Mouse (Mus musculus): Measurements from ENCODE around the gene Tcte1.
A peak's percentile ranks its signal among the peaks of the same experiment; 100 is the strongest.

The Tcte1 gene

DNA sequence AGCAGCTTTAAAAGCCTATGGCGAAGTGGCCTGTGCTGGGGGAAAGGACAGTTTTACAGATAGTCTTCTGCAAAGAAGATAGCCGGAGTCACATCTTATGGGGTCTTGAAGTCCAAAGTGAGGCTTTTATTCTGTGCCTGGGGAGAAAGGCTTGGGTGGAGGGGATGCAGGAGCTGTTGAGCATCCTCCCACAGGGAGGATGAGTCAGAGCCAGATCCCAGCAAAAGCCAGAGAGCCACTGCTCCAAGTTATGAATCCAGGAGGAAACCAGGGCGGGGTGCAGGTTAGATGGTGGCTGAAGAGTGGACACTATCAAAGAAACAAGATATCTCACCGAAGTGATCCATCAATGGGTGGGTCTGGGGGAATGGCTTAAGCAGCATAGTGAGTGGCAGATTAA lies 11.5 kb upstream of the Tcte1 start:
- no peak for DNase-seq (ENCODE audit: low spot score in 2 of 2)

DNA sequence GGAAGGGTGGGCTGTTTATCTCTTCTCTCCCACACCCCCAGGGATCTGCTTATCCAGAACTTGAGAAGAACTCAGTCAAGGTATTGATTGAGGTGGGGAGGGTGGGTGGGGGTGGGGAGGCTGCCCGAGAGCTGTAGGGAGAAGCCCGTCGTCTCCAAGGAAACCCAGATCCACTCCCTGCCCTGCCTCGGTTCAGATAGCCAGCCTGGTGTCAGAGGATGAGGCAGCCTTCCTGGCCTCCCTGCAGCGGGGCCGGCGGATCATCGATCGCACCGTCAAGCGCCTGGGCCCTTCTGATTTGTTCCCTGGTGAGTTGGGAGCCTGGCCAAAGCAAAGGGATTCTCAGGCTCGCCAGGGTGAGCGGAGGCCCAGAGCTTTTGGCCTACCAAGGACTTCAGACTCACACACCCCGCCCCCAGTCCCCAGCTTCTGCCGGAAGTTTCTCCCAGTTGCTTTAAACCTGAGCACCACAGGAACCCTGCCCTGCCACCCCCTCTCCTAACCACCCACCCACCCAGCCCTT lies 8.0 kb upstream of the Tcte1 start:
- DNase-seq (ENCODE audit: low spot score in 2 of 2), result no peak

- no peak for DNase-seq (ENCODE audit: low spot score in 2 of 2)
These were observed 7.4 kb upstream of the Tcte1 start for GRCm38 (mm10) chr17:45515806-45516205.

GRCm38 (mm10) chr17:45516488-45516887 lies 6.7 kb upstream of the Tcte1 start:
- DNase-seq (ENCODE audit: low spot score in 2 of 2), result peak; percentile 51 to 57

DNA sequence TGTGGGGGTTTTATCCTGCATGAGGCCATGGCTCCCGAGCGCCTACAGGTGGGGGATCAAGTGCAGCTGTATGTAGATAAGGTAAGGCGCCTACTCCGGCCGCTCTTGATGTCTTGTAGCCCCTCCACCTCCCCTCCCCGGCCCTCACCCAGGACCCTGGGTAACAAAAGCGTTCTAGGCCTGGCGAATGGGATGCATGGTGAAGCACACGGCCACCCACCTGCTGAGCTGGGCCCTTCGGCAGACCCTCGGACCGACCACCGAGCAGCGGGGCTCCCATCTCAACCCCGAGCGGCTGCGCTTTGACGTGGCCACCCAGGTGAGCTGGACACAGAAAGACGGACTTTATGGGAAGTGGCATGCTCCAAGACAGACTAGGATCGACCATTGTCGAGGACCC lies 6.1 kb upstream of the Tcte1 start:
- DNase-seq (ENCODE audit: low spot score in 2 of 2), result no peak

GRCm38 (mm10) chr17:45517549-45518215 lies 5.6 kb upstream of the Tcte1 start:
- DNase-seq (ENCODE audit: low spot score in 2 of 2), result no peak

DNA sequence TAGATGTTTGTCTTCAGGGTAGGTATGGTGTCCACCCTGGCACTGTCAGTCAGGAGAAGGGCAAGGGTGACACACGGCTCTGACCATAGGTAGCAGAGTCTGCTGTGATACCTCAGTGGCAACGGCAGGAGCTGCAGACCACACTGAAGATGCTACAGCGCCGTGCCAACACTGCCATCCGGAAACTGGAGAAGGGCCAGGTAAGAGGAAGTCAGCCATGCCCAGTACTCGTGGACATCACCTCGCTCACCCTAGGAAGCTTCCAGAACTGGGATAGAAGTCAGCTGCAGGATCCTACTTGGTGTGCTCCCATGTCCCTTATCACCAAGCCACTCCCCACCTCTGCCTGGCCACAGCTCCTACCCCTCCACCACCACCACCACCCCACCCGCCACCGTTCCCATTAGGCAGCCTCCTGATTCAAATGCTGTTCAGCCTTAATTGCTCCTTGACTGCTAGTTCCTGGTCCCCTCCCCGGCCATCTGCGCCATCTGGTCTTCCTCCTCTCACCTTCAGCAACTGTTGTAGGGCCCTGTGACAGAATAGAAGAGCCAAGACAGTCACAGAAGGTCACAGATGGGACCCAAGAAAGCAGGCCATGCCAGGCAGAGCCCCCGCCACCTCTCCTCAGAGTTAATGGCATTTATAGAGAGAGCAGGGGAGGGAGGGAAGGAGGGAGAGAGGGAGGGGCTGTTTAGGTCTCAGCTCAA lies 4.3 kb upstream of the Tcte1 start:
- DNase-seq (ENCODE audit: low spot score in 2 of 2), result no peak

GRCm38 (mm10) chr17:45520136-45520535 lies 3.1 kb upstream of the Tcte1 start:
- no peak for DNase-seq (ENCODE audit: low spot score in 2 of 2)

- no peak for DNase-seq (ENCODE audit: low spot score in 2 of 2)
These were observed 1.7 kb downstream of the Tcte1 start for GRCm38 (mm10) chr17:45524961-45525360.

GRCm38 (mm10) chr17:45526571-45526970 lies 3.3 kb downstream of the Tcte1 start:
- DNase-seq (ENCODE audit: low spot score in 2 of 2), result no peak

GRCm38 (mm10) chr17:45530346-45530782 lies 7.1 kb downstream of the Tcte1 start:
- no peak for DNase-seq (ENCODE audit: low spot score in 2 of 2)

DNA sequence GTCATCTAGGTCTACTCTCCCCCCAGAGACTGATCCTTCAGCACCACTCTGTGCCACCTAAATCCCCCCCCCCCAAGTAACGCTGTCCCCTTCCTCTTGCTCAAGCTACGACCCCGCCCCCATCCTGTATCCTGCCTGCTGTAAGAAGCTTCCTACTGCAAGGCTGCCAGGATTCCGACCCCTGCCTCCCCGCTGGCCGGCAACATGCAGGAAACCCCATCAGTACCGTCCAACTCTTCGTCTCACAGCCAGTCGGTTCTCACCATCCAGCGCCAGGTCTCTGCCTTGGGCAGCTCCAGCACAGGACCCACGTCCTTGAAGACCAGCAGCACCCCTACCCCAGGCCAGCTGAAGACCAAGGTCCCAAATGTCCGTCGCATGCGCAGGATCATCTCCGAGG lies 9.7 kb downstream of the Tcte1 start:
- DNase-seq (ENCODE audit: low spot score in 2 of 2), result no peak

DNA sequence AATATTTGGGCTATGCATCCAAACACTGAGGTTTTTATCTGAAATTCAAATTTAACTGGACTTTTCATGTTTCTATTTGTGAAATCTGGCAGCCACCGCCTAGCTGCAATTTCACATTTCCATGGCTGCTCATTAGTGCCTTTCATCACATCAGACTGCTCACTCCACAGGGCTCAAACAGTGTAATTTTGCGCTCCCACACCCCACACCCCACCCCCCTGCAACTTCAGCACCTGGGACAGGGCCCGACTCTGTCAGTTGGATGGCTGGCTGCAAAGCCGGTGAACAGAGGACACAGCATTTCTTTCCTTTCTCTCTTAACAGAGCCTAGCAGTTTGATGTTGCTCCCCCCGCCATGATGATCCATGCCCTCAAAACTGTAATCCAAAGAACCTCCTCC lies 13.0 kb downstream of the Tcte1 start:
- no peak for DNase-seq (ENCODE audit: low spot score in 2 of 2)

GRCm38 (mm10) chr17:45538394-45538793 lies 15.2 kb downstream of the Tcte1 start:
- no peak for DNase-seq (ENCODE audit: low spot score in 2 of 2)

DNA sequence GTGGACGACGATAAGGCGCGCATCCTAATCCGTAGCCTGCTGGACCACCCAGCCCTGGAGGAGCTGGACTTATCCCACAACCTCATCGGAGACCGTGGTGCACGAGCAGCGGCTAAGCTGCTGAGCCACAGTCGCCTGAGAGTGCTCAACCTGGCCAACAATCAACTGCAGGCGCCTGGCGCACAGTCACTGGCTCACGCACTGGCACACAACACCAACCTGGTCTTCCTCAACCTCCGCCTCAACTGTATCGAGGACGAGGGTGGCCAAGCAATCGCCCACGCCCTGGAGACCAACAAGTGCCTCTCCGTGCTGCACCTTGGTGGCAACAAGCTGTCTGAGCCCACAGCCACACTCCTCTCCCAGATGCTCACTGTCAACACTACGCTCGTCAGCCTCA lies 16.4 kb downstream of the Tcte1 start:
- DNase-seq (ENCODE audit: low spot score in 2 of 2), result no peak

- no peak for DNase-seq (ENCODE audit: low spot score in 2 of 2)
These were observed 18.9 kb downstream of the Tcte1 start for GRCm38 (mm10) chr17:45542129-45542528.

DNA sequence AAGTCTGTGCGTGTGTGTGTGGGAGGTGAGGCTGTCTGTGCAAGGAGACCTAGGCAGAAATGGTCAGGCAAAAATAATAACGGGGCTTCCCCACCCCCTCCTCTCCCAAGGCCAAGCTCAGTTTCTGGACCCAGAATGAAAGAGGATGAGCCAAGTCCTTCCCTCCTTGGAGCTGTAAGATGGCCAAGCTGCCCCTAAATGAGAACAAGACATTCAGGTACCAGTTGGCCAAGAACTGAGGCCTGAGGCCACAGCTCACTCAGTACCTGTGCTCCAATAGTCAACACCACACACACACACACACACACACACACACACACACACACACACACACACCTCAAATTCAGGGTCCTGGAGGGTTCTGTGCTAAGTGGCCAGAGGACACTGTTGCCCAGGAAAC lies 19.5 kb downstream of the Tcte1 start:
- DNase-seq (ENCODE audit: low spot score in 2 of 2), result no peak

- DNase-seq (ENCODE audit: low spot score in 2 of 2), result no peak
These were observed 19.9 kb downstream of the Tcte1 start for GRCm38 (mm10) chr17:45543115-45543514.

DNA sequence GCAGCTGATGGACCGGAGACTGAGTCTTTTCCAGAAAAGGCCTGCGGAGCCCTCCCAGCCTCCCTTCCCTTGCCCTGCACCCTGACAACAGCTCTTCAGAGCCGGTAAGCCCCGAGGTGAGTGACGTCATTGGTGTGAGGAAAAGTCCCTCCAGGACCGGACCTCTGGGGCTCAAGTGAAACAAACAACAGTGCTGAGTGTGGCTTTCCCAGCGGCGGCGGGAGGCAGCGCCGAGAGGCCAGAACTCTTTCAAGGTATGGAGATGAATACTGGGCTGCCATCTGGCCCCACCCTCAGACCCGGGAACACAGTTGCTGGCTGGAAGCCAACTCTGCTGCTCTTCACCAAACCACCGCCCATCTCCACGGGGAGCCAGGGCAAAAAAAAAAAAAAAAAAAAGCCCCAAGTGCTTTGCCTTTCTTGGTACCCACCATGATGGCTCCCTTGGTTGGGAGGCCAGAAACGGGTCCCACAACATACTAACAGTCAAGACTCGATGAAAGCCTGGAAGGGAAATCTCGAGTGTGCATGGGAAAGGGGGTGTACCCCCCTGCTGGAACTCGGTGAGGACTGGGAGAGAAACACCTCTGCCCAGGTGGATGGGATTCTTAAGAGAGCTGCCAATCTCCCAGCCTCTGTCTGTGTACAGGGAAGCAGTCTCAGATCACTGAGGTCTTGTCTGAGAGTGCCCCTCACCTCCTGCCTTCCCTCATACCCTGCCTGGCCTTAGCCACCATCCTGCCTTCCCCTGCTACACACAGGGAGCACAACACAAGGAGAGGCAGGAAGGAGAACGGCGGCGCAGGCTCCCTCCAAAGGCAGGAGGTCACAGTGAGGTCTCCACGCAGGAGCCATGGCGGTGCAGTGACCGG lies 21.0 kb downstream of the Tcte1 start:
- no peak for DNase-seq (ENCODE audit: low spot score in 2 of 2)

DNA sequence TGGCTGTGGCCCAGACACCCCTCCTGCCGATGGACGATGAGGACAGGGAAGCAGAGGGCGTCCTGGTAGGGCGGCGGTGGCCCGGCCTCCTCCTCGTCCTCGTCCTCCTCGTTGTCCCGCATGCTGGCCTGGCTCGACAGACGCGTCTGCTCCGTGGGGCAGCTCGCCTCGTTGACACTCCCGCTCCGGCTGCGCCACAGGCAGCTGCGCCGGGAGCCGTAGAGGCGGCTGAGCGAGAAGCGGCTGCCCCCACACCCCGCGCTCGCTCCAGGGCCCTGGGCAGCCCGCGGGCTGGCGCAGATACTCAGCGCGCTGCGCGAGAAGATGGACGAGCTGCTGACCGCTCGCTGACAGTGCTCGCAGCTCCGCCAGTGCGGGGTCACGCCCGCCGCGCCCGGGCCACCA lies 21.6 kb downstream of the Tcte1 start:
- DNase-seq (ENCODE audit: low spot score in 2 of 2), result no peak

DNA sequence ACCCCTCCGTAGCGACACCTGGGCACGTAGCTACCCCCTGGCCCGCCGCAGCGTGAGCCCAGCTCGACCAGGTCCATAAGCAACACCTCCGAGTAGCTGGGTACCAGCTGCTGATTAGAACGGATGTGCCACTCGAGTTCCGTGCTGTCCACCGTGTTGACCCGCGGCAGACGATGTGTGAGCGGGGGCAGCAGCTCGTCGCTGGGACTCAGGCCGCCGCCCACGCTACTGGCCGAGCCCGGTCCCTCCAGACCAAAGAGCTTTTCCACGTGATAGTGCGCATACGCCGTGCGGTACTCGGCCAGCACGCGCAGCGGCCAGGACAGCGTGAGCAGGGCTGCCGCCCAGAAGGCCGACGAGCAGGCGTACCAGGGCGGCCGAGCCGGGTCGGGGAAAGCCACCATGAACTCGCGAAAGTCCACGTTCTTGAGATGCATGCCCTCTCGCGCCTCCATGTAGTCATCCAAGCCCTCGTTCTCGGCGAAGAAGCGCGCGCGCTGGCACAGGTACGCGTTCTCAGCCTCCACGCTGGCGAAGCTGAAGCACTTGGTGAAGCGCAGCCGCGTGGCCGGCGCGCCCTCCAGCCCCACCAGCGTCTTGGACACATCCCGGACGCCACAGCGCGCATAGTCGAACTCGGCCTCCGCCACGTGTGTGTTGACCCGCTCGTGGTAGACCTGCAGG lies 22.2 kb downstream of the Tcte1 start:
- DNase-seq (ENCODE audit: low spot score in 2 of 2), result no peak

DNA sequence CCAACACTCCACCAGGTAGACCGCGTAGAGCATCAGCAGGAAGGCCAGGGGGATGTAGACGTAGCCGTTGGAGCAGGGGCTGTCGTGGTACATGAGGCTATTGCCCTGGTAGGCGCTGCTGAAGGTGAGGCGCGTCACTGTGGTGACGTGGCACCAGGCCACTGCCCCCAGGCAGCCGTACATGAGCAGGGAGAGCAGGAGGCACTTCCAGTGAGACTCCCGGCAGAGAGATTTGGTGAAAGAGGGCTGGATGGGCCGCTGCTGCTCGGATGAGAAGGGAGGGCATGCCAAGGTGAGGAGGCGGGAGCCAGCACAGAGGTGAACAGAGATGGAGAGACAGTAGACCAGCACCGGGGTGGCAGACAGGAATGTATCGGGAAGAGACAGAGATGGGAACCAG lies 23.7 kb downstream of the Tcte1 start:
- no peak for DNase-seq (ENCODE audit: low spot score in 2 of 2)
